Mouse (Mus musculus): ENCODE measurements around the gene Med13. TPM values are rescaled to one million over a fixed set of nuclear protein-coding genes. Genes with fewer than 3 reads are reported as not detected.
A peak's percentile ranks its signal among the peaks of the same experiment; 100 is the strongest.
"Not testable (repeated sequence)": the region's sequence is repeated elsewhere in the genome, so short reads cannot be mapped to it uniquely, and the experiment has no call there.

Med13 gene
- polyA plus RNA-seq, 3 experiments from 2014 or later = 11.0 to 16.1 (median 14.2) TPM

GRCm38 (mm10) chr11:86378981-86379380, 21.6 kb upstream of the Med13 start:
- no peak for ATAC-seq

- ATAC-seq = no peak
Measured at GRCm38 (mm10) chr11:86377841-86378240, 20.4 kb upstream of the Med13 start.

- no peak for ATAC-seq
Measured at GRCm38 (mm10) chr11:86376707-86377106, 19.3 kb upstream of the Med13 start.

- no peak for ATAC-seq
Measured at GRCm38 (mm10) chr11:86375086-86375485, 17.7 kb upstream of the Med13 start.

GRCm38 (mm10) chr11:86371266-86371665, 13.9 kb upstream of the Med13 start:
- peak; percentile 17 for ATAC-seq

- ATAC-seq = no peak
Measured at GRCm38 (mm10) chr11:86369860-86370259, 12.5 kb upstream of the Med13 start.

GRCm38 (mm10) chr11:86369003-86369402, 11.6 kb upstream of the Med13 start:
- ATAC-seq = no peak

- no peak for ATAC-seq
Measured at GRCm38 (mm10) chr11:86364709-86365452, 7.5 kb upstream of the Med13 start.

- ATAC-seq = peak; percentile 92
Measured at GRCm38 (mm10) chr11:86357984-86358528, 654 bp upstream of the Med13 start.

- peak; percentile 25 for ATAC-seq
Measured at GRCm38 (mm10) chr11:86356007-86356853, 1.2 kb downstream of the Med13 start.

GRCm38 (mm10) chr11:86353586-86353985, 3.8 kb downstream of the Med13 start:
- no peak for ATAC-seq

- ATAC-seq = no peak
Measured at GRCm38 (mm10) chr11:86351766-86352315, 5.6 kb downstream of the Med13 start.

- no peak for ATAC-seq
Measured at GRCm38 (mm10) chr11:86350636-86351138, 6.7 kb downstream of the Med13 start.

GRCm38 (mm10) chr11:86349325-86349724, 8.1 kb downstream of the Med13 start:
- ATAC-seq = no peak

GRCm38 (mm10) chr11:86348872-86349271, 8.5 kb downstream of the Med13 start:
- no peak for ATAC-seq

GRCm38 (mm10) chr11:86347387-86348122, 9.8 kb downstream of the Med13 start:
- ATAC-seq = no peak

- peak; percentile 50 for ATAC-seq
Measured at GRCm38 (mm10) chr11:86346525-86346924, 10.9 kb downstream of the Med13 start.

- ATAC-seq = not testable (repeated sequence)
Measured at GRCm38 (mm10) chr11:86344940-86345339, 12.5 kb downstream of the Med13 start.

GRCm38 (mm10) chr11:86324251-86324650, 33.2 kb downstream of the Med13 start:
- ATAC-seq = no peak

GRCm38 (mm10) chr11:86314992-86315391, 42.4 kb downstream of the Med13 start:
- ATAC-seq = not testable (repeated sequence)

GRCm38 (mm10) chr11:86310280-86310679, 47.1 kb downstream of the Med13 start:
- ATAC-seq = no peak

GRCm38 (mm10) chr11:86292201-86292600, 65.2 kb downstream of the Med13 start:
- ATAC-seq = peak; percentile 38
